Mouse (Mus musculus): ENCODE data around the gene Vmn2r105. TPM values are rescaled to one million over a fixed set of nuclear protein-coding genes. Genes with fewer than 3 reads are reported as not detected.

Gene Vmn2r105
- not detected for polyA plus RNA-seq (2014; fragmentation: Illumina TruSeq; extraction: RNeasy Lipid Tissue Mini Kit (QIAGEN cat#74804); ENCODE audit: low replicate concordance)

GRCm38 (mm10) chr17:20234952-20235351 lies at the start of gene Vmn2r105:
Vmn2r105 (minus strand) TSS chr17:20235052.

GRCm38 (mm10) chr17:20182997-20183396 lies 51.9 kb downstream of the Vmn2r105 start, which contains the start of gene Fpr-rs6:
Fpr-rs6 (minus strand) TSS chr17:20183097.

Other genes with a start within 250 kb of the Vmn2r105 start
- not detected for gene Vmn2r104, start 186.7 kb downstream of the Vmn2r105 start, polyA plus RNA-seq (2014; fragmentation: Illumina TruSeq; extraction: RNeasy Lipid Tissue Mini Kit (QIAGEN cat#74804); ENCODE audit: low replicate concordance)
- gene Fpr-rs7, start 120.8 kb downstream of the Vmn2r105 start, polyA plus RNA-seq (2014; fragmentation: Illumina TruSeq; extraction: RNeasy Lipid Tissue Mini Kit (QIAGEN cat#74804); ENCODE audit: low replicate concordance): not detected
- not detected for gene Fpr-rs6, start 52.0 kb downstream of the Vmn2r105 start, polyA plus RNA-seq (2014; fragmentation: Illumina TruSeq; extraction: RNeasy Lipid Tissue Mini Kit (QIAGEN cat#74804); ENCODE audit: low replicate concordance)
- not detected for gene Vmn2r106, start 50.5 kb upstream of the Vmn2r105 start, polyA plus RNA-seq (2014; fragmentation: Illumina TruSeq; extraction: RNeasy Lipid Tissue Mini Kit (QIAGEN cat#74804); ENCODE audit: low replicate concordance)
- not detected for gene Vmn2r107, start 110.2 kb upstream of the Vmn2r105 start, polyA plus RNA-seq (2014; fragmentation: Illumina TruSeq; extraction: RNeasy Lipid Tissue Mini Kit (QIAGEN cat#74804); ENCODE audit: low replicate concordance)
- not detected for gene Vmn1r224, start 179.1 kb upstream of the Vmn2r105 start, polyA plus RNA-seq (2014; fragmentation: Illumina TruSeq; extraction: RNeasy Lipid Tissue Mini Kit (QIAGEN cat#74804); ENCODE audit: low replicate concordance)
- gene Vmn2r108, start 246.3 kb upstream of the Vmn2r105 start, polyA plus RNA-seq (2014; fragmentation: Illumina TruSeq; extraction: RNeasy Lipid Tissue Mini Kit (QIAGEN cat#74804); ENCODE audit: low replicate concordance): not detected